Mouse (Mus musculus) induced T-regulatory cell, adult 2 months (primary cell): ENCODE data around the gene Psme2.

ENCODE experiments used
- DNase-seq: peaks from one replicate; pipeline ENCODE4 v3.0.0-alpha.2; 2012; ENCODE audit warnings: low read depth

The Psme2 gene

GRCm38 (mm10) chr14:55567496-55567895 lies 23.4 kb downstream of the Psme2 start:
- DNase-seq, result no peak

- DNase-seq, result no peak
Observed at GRCm38 (mm10) chr14:55565748-55566147, 25.2 kb downstream of the Psme2 start.

GRCm38 (mm10) chr14:55563249-55563648 lies 27.7 kb downstream of the Psme2 start:
- no peak for DNase-seq

- DNase-seq, result no peak
Observed at GRCm38 (mm10) chr14:55561860-55562259, 29.1 kb downstream of the Psme2 start.

- peak; percentile 99 for DNase-seq
Observed at GRCm38 (mm10) chr14:55560202-55561073, 30.5 kb downstream of the Psme2 start, which contains the start of gene A730061H03Rik. Gene A730061H03Rik, minus strand, starts transcription at chr14:55560406.

GRCm38 (mm10) chr14:55559799-55560201 lies 31.1 kb downstream of the Psme2 start, which contains the start of gene Dcaf11:
Gene Dcaf11, plus strand, starts transcription at chr14:55560006.
- peak; percentile 94 for DNase-seq

- DNase-seq, result peak; percentile 23
Observed at GRCm38 (mm10) chr14:55558740-55559448, 32.0 kb downstream of the Psme2 start.

- DNase-seq, result peak; percentile 32
Observed at GRCm38 (mm10) chr14:55557587-55557986, 33.3 kb downstream of the Psme2 start.

- DNase-seq, result peak; percentile 89
Observed at GRCm38 (mm10) chr14:55557003-55557402, 33.9 kb downstream of the Psme2 start.

- no peak for DNase-seq
Observed at GRCm38 (mm10) chr14:55555788-55556187, 35.1 kb downstream of the Psme2 start.

GRCm38 (mm10) chr14:55554635-55555034 lies 36.3 kb downstream of the Psme2 start:
- DNase-seq, result no peak

GRCm38 (mm10) chr14:55551794-55552193 lies 39.1 kb downstream of the Psme2 start:
- no peak for DNase-seq

GRCm38 (mm10) chr14:55551347-55551746 lies 39.6 kb downstream of the Psme2 start:
- DNase-seq, result no peak

- DNase-seq, result no peak
Observed at GRCm38 (mm10) chr14:55550191-55550590, 40.7 kb downstream of the Psme2 start.

- no peak for DNase-seq
Observed at GRCm38 (mm10) chr14:55544334-55544733, 46.6 kb downstream of the Psme2 start.

- no peak for DNase-seq
Observed at GRCm38 (mm10) chr14:55542268-55542667, 48.6 kb downstream of the Psme2 start.

GRCm38 (mm10) chr14:55540787-55541321 lies 50.1 kb downstream of the Psme2 start:
- DNase-seq, result peak; percentile 53

GRCm38 (mm10) chr14:55540067-55540786 lies 50.7 kb downstream of the Psme2 start, which contains the start of gene Pck2:
Gene Pck2, plus strand, starts transcription at chr14:55540266.
- DNase-seq, result peak; percentile 78
